9 mouse cellular contexts compared by ENCODE assay signal in the genomic region with DNA sequence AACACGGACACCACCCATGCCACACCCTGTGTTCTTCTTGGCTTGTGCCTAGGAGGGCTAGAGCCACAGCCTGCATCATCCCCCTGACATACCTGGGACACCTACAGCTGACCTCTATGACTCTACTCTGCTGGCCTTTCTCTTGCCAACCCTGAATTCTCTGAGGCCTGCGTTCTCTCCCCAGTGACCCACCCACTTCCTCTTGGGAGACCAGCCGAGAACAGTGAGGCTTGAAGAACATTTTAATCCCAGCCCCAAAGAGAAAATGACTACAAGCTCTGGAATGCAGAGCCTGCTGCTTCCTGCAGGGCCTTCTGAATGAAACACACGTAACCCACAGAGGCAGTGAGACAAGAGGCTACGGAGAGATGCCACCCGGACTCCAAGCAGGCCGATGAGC.
DNase-seq lines count a peak whose midpoint lies in the region; ATAC-seq and TF ChIP-seq lines count a peak whose summit lies in the region.
"Had no signal": no experiment of that assay in that cellular context is flagged by ENCODE, and none has a peak within 500 bp of the region (broad histone marks: within the 10 kb centered on the region; RNA-seq: fewer than 3 reads in every experiment).

No protein-coding gene starts in this region.

- no peak overlapping the region for H3K4me2 ChIP-seq in heart, postnatal 0 days (ENCODE audit: low read depth, low read length)
- H3K4me2 ChIP-seq in forebrain, embryonic 12.5 days, result no peak overlapping the region

- H3K9me3 ChIP-seq in heart, postnatal 0 days (replicated peaks; ENCODE audit: control insufficient read depth, low read length), result no peaks in the 10 kb centered on the region
- H3K9me3 ChIP-seq in forebrain, embryonic 12.5 days, result no peaks in the 10 kb centered on the region

- intact Hi-C loops in left cerebral cortex, postnatal 4 days (cut with DNase I), result no loop called here

- TF ChIP-seq POLR2A in bone marrow macrophage, adult 2 months (IDR thresholded peaks at IDR 0.05; ENCODE audit: borderline replicate concordance, low read depth, low read length), result no peak
- no peak; the same call in 1 of the 2 replicates for TF ChIP-seq POLR2A in lung, adult 2 months (IDR thresholded peaks at IDR 0.05; ENCODE audit: borderline replicate concordance, extremely low read depth, low read depth, low read length)

- peak overlapping the region; percentile 75 for H3K27ac ChIP-seq in layer of hippocampus, adult 2 months
- H3K27ac ChIP-seq in bone marrow macrophage, adult 2 months (ENCODE audit: insufficient read depth, low read depth, low read length), result peak overlapping the region; percentile 4; the same call in 1 of the 2 replicates
- peak overlapping the region; percentile 62 for H3K27ac ChIP-seq in heart, postnatal 0 days (ENCODE audit: low read depth)
- no peak overlapping the region for H3K27ac ChIP-seq in forebrain, embryonic 12.5 days
- H3K27ac ChIP-seq: liver, embryonic 14.5 days had no signal

- H3K9ac ChIP-seq in heart, postnatal 0 days (replicated peaks; ENCODE audit: low read depth, low read length), result no peak overlapping the region
- no peak overlapping the region for H3K9ac ChIP-seq in forebrain, embryonic 12.5 days
- H3K9ac ChIP-seq: liver, embryonic 14.5 days had no signal

- no peaks in the 10 kb centered on the region for H3K27me3 ChIP-seq in heart, postnatal 0 days (ENCODE audit: control insufficient read depth, insufficient read depth, low read length)
- H3K27me3 ChIP-seq in forebrain, embryonic 12.5 days, result no peaks in the 10 kb centered on the region

- no peak for DNase-seq in layer of hippocampus, adult 2 months (ENCODE audit: low spot score in 2 of 2)
- DNase-seq in layer of hippocampus, adult 18-20 months (ENCODE audit: low spot score in 2 of 2), result no peak
- DNase-seq in heart, postnatal 0 days (ENCODE audit: low spot score), result peak; percentile 86
- peak; percentile 39 for DNase-seq in lung, adult 2 months
- DNase-seq in T-cell, adult 2 months (ENCODE audit: low spot score), result no peak
- DNase-seq in left cerebral cortex, postnatal 4 days, result no peak

- H3K4me1 ChIP-seq in bone marrow macrophage, adult 2 months (ENCODE audit: control insufficient read depth, insufficient read depth, low read length), result peaks cover 44% of the 10 kb centered on the region
- peaks cover 34% of the 10 kb centered on the region for H3K4me1 ChIP-seq in heart, postnatal 0 days (ENCODE audit: control insufficient read depth, insufficient read depth)
- peaks cover 28% of the 10 kb centered on the region for H3K4me1 ChIP-seq in lung, adult 2 months (ENCODE audit: control insufficient read depth, insufficient read depth, low read length)
- H3K4me1 ChIP-seq in forebrain, embryonic 12.5 days, result peaks cover 27% of the 10 kb centered on the region

- 0 out of 2 replicates have a peak, but pooled peaks have one; percentile 29 for TF ChIP-seq CTCF in layer of hippocampus, adult 2 months (conservative IDR thresholded peaks at IDR 0.05)
- TF ChIP-seq CTCF in bone marrow macrophage, adult 2 months (IDR thresholded peaks at IDR 0.05; ENCODE audit: low read depth, low read length), result no peak
- TF ChIP-seq CTCF in heart, postnatal 0 days (IDR thresholded peaks at IDR 0.05; ENCODE audit: low read depth), result no peak
- no peak for TF ChIP-seq CTCF in lung, adult 2 months (IDR thresholded peaks at IDR 0.05; ENCODE audit: insufficient read depth, low read length)

- H3K4me3 ChIP-seq in layer of hippocampus, adult 2 months, result no peak overlapping the region
- no peak overlapping the region for H3K4me3 ChIP-seq in bone marrow macrophage, adult 2 months (ENCODE audit: insufficient read depth, low read length)
- H3K4me3 ChIP-seq in heart, postnatal 0 days (ENCODE audit: low read depth, low read length), result no peak overlapping the region
- no peak overlapping the region for H3K4me3 ChIP-seq in lung, adult 2 months (replicated peaks; ENCODE audit: extremely low read depth, low read depth, low read length)
- H3K4me3 ChIP-seq in forebrain, embryonic 12.5 days (replicated peaks), result no peak overlapping the region

- peak; percentile 68 for ATAC-seq in heart, postnatal 0 days (ENCODE audit: insufficient read depth, low read depth)
- no peak for ATAC-seq in forebrain, embryonic 12.5 days (ENCODE audit: low FRiP score)

- no peaks in the 10 kb centered on the region for H3K36me3 ChIP-seq in heart, postnatal 0 days (replicated peaks; ENCODE audit: control insufficient read depth, insufficient read depth, low read length)
- H3K36me3 ChIP-seq in forebrain, embryonic 12.5 days (replicated peaks), result no peaks in the 10 kb centered on the region

- 12% methylated on average over 7 of the region's 7 CpGs for WGBS in heart, postnatal 0 days
- 13% methylated on average over 7 of the region's 7 CpGs for WGBS in lung, adult 2 months
- WGBS in forebrain, embryonic 12.5 days, result 39% methylated on average over 7 of the region's 7 CpGs

- TF ChIP-seq EP300 in heart, postnatal 0 days (IDR thresholded peaks at IDR 0.05; ENCODE audit: low read depth), result no peak

Comparison
In these comparisons a context has a peak if more than half of its experiments do, and no peak if none do; other contexts are left out.
1. DNase-seq: peak in heart, postnatal 0 days (single experiment) and lung, adult 2 months (single experiment); none in layer of hippocampus, adult 2 months (0 of 2), layer of hippocampus, adult 18-20 months (0 of 2), T-cell, adult 2 months (single experiment) and left cerebral cortex, postnatal 4 days (single experiment).